Mouse (Mus musculus): ENCODE results near the gene Gm30191.
A peak's percentile ranks its signal among the peaks of the same experiment; 100 is the strongest.

Gm30191 gene

DNA sequence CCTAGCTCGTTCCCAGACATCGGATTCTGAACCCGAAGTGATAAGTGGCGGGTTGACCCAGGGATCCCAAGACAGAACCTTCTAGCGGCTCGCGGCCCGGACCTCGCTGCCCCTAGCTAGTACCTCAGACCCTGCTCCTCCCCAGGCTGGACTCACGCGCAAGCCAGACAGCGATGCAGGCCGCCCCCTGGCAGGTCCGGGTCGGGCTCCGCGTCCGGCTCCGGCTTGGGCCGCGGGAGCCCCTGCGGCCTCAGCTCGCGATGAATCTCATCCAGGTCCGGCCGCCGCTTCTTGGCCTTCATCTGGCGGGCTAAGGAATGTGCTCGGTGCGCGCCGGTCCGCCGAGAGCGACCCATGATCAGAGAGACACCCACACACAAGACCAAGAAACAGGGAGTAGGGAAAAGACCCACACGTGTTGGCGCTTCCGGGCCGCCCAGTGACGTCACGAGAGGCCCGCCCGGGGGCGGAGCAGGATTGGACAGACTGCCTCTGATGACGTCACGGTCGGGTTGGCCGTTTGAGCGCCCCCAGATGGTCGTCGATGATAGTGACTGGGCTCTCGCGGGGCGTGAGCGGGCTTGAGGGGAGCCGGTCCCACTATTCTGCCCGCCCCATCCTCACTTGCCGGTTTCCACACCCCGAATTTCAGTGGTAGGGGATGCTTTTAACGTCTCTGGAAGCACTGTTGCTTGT, 1.4 kb upstream of the Gm30191 start, which contains the start of gene Zfp593:
TSS of gene Zfp593 (minus strand) at position 445 of the 696 bp plus-strand sequence.
- peak; percentile 95 for DNase-seq (ENCODE audit: low read depth, low spot score)
- no peaks in the 10 kb centered on the region for H3K36me3 ChIP-seq (ENCODE audit: control insufficient read depth, insufficient read depth, low read length, poor library complexity, severe bottlenecking)

DNA sequence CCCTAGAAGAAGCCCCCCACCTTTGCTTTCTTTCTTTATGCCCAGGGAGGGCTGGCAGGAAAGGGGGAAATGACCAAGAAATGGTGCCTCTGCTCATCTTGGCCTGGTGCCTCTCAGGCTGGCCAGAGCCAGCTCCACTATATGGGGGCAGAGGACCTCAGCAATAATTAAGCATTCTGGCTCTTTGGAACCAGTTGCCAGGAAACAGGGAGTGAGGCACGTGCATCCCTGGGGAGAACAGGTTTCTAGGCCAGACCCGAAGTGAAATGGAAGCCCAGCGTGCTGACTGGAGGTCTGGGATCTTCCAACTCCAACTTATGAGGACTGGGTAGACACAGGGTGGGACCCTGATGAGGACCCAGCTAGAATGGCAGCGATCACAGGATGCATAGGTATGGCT, 479 bp upstream of the Gm30191 start:
- no peak for DNase-seq (ENCODE audit: low read depth, low spot score)
- Histone ChIP-seq H3K27me3 (ENCODE audit: control insufficient read depth, insufficient read depth, low read length, poor library complexity, severe bottlenecking) (no peaks in the 10 kb centered on the region), H3K36me3 (ENCODE audit: control insufficient read depth, insufficient read depth, low read length, poor library complexity, severe bottlenecking) (no peaks in the 10 kb centered on the region)

More for the DNA sequence above, 1.4 kb upstream of the Gm30191 start, which contains the start of gene Zfp593:
- no peaks in the 10 kb centered on the region for H3K27me3 ChIP-seq (ENCODE audit: control insufficient read depth, insufficient read depth, low read length, poor library complexity, severe bottlenecking)

DNA sequence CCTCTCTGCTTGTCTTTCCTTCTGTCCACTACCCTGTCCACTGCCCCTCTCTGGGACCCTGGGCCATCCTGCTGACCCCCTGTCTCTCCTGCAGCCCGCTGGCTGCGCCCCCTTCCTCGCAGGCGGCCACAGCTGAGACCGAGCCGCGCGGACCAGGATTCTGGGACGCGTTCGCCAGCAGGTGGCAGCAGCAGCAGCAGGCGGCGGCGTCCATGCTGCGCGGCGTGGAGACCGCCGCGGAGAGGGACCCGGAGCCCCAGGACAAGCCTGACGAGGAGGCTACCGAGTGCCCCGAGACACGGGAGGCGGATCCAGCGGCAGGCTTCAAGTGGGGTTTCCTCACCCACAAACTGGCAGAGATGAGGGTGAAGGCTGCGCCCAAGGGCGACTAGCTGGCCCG, 2.9 kb downstream of the Gm30191 start:
- peak; percentile 80 for DNase-seq (ENCODE audit: low read depth, low spot score)
- H3K27me3 ChIP-seq (ENCODE audit: control insufficient read depth, insufficient read depth, low read length, poor library complexity, severe bottlenecking) = peaks cover 2% of the 10 kb centered on the region; the same call in 1 of the 2 replicates
- H3K36me3 ChIP-seq (ENCODE audit: control insufficient read depth, insufficient read depth, low read length, poor library complexity, severe bottlenecking) = no peaks in the 10 kb centered on the region

DNA sequence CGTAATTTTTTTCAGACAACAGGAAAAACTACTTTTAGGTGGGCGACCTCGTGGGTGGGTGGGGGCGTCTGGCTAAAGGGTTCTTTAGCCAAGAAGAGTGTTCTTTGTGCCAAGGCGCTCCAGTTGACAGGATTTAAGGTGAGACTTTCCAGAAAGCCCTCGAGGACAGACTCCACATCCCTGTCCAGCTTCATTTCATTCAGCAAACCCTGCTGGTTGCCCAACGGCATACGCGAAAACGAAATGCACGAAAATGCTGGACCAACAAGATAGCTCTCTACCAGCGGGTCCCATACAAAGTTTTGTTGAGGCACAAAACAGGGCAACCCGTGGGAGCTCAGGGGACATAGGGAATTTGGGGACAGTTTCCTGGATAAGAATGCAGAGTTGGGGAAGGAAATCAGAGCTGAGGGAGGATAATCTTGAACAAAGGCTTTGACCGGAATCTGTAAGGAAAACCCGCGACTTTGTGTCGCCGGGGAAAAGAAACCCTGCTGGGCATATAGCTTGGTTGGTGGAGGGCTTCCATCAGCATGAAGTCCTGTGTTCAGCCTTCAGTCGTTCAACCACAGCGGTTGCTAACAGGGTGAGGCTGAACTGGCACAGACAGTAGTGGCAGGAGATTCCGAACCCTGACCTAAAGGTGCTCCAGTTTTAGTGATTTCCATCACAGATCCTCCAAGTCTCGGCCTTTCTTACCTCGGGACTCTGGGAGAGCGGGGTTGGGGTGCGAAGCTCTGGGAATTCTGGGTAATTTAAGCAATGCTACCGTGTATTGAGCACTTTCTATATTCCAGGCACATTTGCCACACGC, 3.6 kb downstream of the Gm30191 start:
- peaks cover 2% of the 10 kb centered on the region; the same call in 1 of the 2 replicates for H3K27me3 ChIP-seq (ENCODE audit: control insufficient read depth, insufficient read depth, low read length, poor library complexity, severe bottlenecking)
- no peak for DNase-seq (ENCODE audit: low read depth, low spot score)
- H3K36me3 ChIP-seq (ENCODE audit: control insufficient read depth, insufficient read depth, low read length, poor library complexity, severe bottlenecking) = no peaks in the 10 kb centered on the region

DNA sequence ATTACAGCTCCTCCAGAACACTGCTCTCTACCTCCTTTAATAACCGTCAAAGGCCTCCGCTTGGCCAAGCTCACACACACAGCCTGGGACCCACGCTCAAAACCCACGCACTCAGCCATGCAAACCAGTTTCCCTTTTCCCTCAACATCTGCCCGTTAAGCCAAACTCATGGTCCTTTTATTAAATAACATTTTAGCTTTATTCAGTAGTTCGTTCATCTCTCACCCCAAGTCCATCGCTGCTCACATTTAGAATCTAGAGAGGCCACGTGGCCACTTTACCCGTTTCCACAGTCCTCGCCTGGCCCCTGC, 4.2 kb downstream of the Gm30191 start:
- DNase-seq (ENCODE audit: low read depth, low spot score) = no peak
- no peaks in the 10 kb centered on the region for H3K36me3 ChIP-seq (ENCODE audit: control insufficient read depth, insufficient read depth, low read length, poor library complexity, severe bottlenecking)

DNA sequence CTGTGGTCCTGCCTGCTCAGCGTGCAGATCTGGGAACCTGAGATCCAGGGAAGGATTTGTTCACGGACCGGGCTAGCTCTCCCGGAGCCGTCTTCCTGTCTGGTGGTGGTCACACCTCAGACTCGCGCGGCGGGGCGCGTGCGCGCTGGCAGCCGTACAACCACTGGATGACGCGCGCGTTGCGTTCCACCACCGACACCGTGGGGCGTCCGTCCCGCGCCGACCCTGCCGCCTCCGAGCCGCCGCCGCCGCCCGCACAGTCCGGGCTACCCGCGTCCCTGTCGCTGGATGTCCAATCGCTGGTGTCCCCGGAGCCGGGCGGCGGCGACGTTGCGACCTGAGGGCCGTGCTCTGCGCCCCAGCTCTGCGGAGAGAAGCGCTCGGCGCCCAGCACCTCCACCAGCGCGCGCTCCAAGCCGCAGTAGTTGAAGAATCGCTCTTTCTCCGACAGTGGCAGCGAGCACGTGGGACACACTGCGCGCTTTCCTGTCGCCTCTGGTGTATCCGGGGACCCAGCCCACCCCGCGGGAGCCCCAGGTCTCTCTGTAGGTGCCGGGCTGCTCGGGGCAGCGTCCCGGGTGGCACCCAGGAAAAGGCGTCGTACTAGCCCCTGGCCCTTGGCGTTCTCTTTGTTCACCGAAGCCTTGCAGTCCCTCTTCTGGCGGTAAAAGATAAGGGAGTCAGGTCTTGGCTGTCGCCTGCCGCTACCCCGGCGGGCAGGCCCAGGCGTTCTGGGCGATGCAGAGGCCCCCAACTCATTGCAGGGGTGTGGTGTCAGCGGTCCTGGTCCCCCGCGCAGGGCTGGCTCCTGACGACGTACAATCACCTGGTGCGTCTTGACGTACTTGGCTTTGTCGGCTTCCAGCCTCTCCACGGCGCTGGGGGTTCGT, 4.8 kb downstream of the Gm30191 start:
- DNase-seq (ENCODE audit: low read depth, low spot score) = peak; percentile 38
- no peaks in the 10 kb centered on the region for H3K36me3 ChIP-seq (ENCODE audit: control insufficient read depth, insufficient read depth, low read length, poor library complexity, severe bottlenecking)
- peaks cover 2% of the 10 kb centered on the region; the same call in 1 of the 2 replicates for H3K27me3 ChIP-seq (ENCODE audit: control insufficient read depth, insufficient read depth, low read length, poor library complexity, severe bottlenecking)

More for the DNA sequence above, 4.2 kb downstream of the Gm30191 start:
- H3K27me3 ChIP-seq (ENCODE audit: control insufficient read depth, insufficient read depth, low read length, poor library complexity, severe bottlenecking) = peaks cover 2% of the 10 kb centered on the region; the same call in 1 of the 2 replicates

DNA sequence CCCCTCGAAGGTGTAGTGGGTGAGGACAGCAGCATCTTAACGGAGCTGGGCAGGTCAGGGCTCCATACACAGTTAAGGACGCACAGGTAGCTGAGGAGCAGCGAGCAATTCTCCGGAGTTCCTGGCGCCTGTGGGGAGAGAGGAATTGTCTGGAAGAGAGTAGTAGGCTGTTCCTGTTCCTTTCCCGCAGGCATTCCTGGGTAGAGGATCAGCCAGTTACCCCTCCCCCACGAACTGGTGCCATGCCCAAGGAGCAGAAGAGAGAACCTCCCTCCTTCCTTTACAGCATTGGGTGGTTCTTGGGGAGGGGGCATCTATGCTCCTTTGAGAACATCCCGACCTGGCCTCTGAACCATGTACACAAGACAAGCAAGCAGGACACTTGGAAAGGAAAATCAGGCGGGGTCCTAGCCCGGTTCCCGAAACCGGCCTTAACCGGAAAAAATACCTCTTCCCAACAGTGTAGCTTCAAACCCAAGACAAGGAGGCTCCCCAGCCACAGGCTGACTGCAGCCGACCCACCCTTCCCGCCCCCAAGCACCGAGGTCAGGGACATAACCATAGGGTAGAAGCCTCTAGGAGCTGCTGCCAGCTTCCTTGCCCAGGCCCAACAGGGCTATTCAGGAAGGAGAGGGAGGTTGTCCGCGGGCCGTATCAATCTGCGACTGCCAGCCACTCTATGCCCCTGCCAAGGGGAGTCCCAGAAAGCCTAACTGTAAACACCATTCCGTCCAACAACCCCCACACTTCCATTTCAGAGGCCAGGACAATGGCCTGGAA, 5.6 kb downstream of the Gm30191 start:
- DNase-seq (ENCODE audit: low read depth, low spot score) = no peak
- Histone ChIP-seq H3K36me3 (ENCODE audit: control insufficient read depth, insufficient read depth, low read length, poor library complexity, severe bottlenecking) (no peaks in the 10 kb centered on the region), H3K27me3 (ENCODE audit: control insufficient read depth, insufficient read depth, low read length, poor library complexity, severe bottlenecking) (peaks cover 2% of the 10 kb centered on the region; the same call in 1 of the 2 replicates)

DNA sequence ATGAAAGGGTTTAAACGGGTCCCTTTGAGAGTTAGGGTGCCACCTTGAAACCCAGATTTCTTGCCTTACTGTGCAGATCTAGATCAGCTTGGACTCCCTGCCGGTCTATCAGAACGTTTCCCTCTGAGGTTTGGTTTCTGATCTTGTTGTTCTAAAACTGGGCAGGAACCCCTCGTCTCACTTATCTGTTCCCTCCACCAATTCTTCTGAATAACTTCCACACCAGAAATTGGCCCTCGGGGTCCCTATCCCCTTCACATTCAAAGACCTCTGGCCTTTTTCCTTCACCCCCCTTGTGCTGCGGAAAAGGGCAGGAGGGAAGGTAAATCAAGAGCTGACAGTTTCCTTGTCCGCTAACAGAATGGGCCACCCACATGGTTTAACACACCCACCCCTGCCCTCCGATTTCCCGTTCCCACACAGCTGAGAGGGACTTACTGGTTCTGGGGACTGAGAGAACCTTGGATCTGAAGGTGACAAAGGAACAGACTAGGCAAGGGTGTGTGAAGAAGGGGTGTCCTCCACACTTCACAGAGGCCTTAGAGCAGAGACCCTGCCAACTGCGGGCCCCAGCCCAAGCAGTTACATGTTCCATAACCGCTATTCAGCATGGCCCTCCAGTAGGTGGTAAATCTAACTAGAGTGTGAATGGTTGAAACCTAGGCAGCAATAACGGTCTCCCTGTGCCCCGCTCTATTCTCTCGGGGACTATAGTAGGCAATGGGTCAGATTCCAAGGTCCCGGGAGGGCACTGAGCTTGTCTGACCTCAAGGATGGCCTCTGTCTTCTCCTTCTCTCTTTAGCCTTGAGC, 6.4 kb downstream of the Gm30191 start:
- H3K36me3 ChIP-seq (ENCODE audit: control insufficient read depth, insufficient read depth, low read length, poor library complexity, severe bottlenecking) = no peaks in the 10 kb centered on the region
- DNase-seq (ENCODE audit: low read depth, low spot score) = no peak
- peaks cover 2% of the 10 kb centered on the region; the same call in 1 of the 2 replicates for H3K27me3 ChIP-seq (ENCODE audit: control insufficient read depth, insufficient read depth, low read length, poor library complexity, severe bottlenecking)

DNA sequence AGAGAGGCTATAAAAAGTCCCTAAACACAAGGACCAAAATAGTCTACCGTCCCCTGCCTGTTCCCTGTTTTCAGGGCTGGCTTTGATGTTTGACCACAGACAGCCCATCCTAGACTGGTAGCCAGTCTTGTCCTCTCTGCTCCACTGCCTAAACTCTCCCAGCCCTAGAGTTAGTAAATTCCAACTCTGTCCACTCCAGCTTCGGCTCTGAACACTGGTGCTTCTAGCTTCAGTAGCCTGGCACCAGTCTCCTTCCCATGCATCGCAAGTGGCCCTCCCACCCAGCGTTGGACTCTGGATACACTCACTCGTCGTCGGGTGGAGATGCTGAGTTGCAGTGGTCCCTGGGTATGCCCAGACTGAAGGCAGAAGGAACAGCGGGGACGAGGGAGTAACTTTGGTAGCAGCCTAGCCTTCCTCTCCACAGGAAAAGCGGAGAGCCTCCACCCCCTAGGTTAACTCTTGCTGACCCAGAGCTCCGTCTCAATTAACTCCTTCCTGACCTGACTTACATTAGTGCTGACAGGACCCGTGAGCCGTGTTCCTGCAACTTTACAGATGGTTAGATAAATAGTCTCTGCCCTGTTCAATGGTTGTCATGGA, 7.1 kb downstream of the Gm30191 start, which contains the start of gene Grrp1:
TSS of gene Grrp1 (minus strand) at position 385 of the 603 bp plus-strand sequence.
- Histone ChIP-seq H3K36me3 (ENCODE audit: control insufficient read depth, insufficient read depth, low read length, poor library complexity, severe bottlenecking) (no peaks in the 10 kb centered on the region), H3K27me3 (ENCODE audit: control insufficient read depth, insufficient read depth, low read length, poor library complexity, severe bottlenecking) (peaks cover 2% of the 10 kb centered on the region; the same call in 1 of the 2 replicates)
- DNase-seq (ENCODE audit: low read depth, low spot score) = no peak

DNA sequence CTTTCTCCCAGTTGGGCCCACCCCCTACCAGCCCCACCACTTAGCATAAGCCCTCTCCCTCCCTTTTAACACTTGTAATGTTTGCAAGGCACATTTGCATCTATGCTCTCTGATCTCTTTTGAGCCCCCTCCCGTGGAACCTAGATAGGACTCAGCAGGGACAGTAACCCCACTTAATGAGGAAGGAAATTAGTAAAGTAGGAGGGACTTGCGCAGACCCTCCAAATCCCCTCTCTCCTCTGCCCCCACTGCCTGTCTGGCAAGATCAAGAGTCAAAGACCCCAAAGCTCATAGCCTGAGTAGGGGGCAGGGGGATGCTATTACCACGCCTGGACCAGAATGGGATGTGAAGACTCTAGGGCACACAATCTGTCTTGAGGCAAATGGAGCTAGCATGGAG, 8.1 kb downstream of the Gm30191 start:
- H3K36me3 ChIP-seq (ENCODE audit: control insufficient read depth, insufficient read depth, low read length, poor library complexity, severe bottlenecking) = no peaks in the 10 kb centered on the region
- peaks cover 2% of the 10 kb centered on the region; the same call in 1 of the 2 replicates for H3K27me3 ChIP-seq (ENCODE audit: control insufficient read depth, insufficient read depth, low read length, poor library complexity, severe bottlenecking)
- DNase-seq (ENCODE audit: low read depth, low spot score) = no peak

DNA sequence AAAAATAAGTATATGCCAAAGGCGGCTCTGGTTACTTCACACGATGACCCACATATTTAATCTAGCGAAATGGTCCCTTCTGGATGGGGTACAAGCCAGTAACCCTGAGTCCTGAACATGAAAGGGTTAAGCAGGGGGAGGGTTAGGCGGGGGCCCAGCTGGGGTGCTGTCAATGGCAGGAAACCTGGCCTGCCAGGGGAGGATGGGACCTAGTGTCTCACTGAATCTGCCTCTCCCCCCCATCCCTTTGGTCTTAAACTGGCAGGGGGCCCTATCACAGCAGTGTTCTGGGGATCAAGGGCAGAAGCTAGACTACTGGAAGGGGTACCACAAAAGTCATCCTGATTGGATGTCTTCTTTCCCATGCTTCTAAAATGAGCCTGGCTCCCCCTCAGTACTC, 9.1 kb downstream of the Gm30191 start:
- no peaks in the 10 kb centered on the region for H3K36me3 ChIP-seq (ENCODE audit: control insufficient read depth, insufficient read depth, low read length, poor library complexity, severe bottlenecking)
- peaks cover 2% of the 10 kb centered on the region; the same call in 1 of the 2 replicates for H3K27me3 ChIP-seq (ENCODE audit: control insufficient read depth, insufficient read depth, low read length, poor library complexity, severe bottlenecking)
- DNase-seq (ENCODE audit: low read depth, low spot score) = no peak

DNA sequence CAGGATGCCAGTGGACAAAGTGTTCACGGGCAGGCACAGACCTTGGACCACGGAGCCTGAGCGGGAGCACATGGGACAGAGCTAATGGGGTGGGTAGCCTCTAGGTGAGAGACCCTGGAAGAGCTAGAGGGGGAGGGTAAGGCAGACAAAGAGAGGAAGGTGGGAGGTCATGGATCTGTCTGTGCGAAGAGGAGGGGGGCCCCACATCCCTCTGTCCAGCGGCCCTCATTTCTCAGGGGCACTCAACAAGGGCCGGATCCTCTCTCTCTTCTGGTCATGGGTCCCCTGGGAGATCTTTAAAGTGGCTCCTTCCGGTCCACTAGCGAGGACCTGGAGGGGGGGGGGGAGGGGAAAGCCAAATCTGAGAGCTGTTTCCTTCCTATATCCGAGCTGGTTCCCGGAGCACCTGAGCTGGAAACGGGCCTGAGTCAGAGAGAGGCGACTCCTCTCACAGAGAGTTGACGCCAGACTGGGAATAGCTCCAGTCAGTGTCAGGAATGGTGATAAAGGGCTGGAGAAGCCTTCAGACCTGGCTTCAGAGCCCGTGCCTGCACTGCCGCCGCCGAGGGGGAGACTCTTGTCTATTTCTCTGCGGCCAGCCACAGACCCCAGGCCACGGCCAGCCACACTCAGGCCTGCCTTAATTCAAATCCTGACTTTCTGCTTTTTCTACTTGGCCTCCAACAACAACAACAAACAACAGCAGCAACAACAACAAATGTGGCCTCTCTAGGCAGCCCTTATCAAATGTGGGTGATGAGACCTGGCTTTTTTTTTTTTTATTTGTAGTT, 9.9 kb downstream of the Gm30191 start:
- no peak for DNase-seq (ENCODE audit: low read depth, low spot score)
- H3K36me3 ChIP-seq (ENCODE audit: control insufficient read depth, insufficient read depth, low read length, poor library complexity, severe bottlenecking) = no peaks in the 10 kb centered on the region
- H3K27me3 ChIP-seq (ENCODE audit: control insufficient read depth, insufficient read depth, low read length, poor library complexity, severe bottlenecking) = peaks cover 2% of the 10 kb centered on the region; the same call in 1 of the 2 replicates
